Mouse (Mus musculus) midbrain, embryonic 15.5 days (tissue): ENCODE measurements around the gene Dtx2. TPM values are rescaled to one million over a fixed set of nuclear protein-coding genes. Genes with fewer than 3 reads are reported as not detected.

Experiments
- ATAC-seq: fragments of 200-750 bp; cut with Nextera tagmentation; replicated peaks from 2 replicates; pipeline ENCODE4 v1.8.0; 2017; ENCODE audit warnings: moderate TSS enrichment
- H3K27ac ChIP-seq: fragments of 300-500 bp; sonication (generic); 2 replicates; pipeline ENCODE4 v1.5.1; 2015; ENCODE audit warnings: mild to moderate bottlenecking, inconsistent platforms
- H3K27me3 ChIP-seq: fragments of 300-500 bp; sonication (generic); replicated peaks from 2 replicates; pipeline ENCODE4 v1.6.1; 2015; ENCODE audit warnings: inconsistent platforms
- H3K36me3 ChIP-seq: fragments of 300-500 bp; sonication (generic); replicated peaks from 2 replicates; pipeline ENCODE4 v1.6.1; 2015; ENCODE audit warnings: inconsistent platforms
- H3K4me1 ChIP-seq: fragments of 300-500 bp; sonication (generic); 2 replicates; pipeline ENCODE4 v1.6.1; 2015; ENCODE audit warnings: inconsistent platforms
- H3K4me2 ChIP-seq: fragments of 300-500 bp; sonication (generic); 2 replicates; pipeline ENCODE4 v1.6.1; 2015; ENCODE audit warnings: inconsistent platforms, mild to moderate bottlenecking, moderate library complexity
- H3K4me3 ChIP-seq: fragments of 300-500 bp; sonication (generic); 2 replicates; pipeline ENCODE4 v1.5.1; 2015; ENCODE audit warnings: mild to moderate bottlenecking, inconsistent platforms
- H3K9ac ChIP-seq: fragments of 300-500 bp; sonication (generic); 2 replicates; pipeline ENCODE4 v1.6.1; 2015; ENCODE audit warnings: mild to moderate bottlenecking, inconsistent platforms
- H3K9me3 ChIP-seq: fragments of 300-500 bp; sonication (generic); 2 replicates; pipeline ENCODE4 v1.6.1; 2016; ENCODE audit warnings: inconsistent platforms
- WGBS: fragments of 180-500 bp; shearing (Covaris S2); methylation state at CpG from one replicate; pipeline ENCODE4 v1.1.7; 2015; ENCODE audit warnings: mixed read lengths; 5-methylcytosine and 5-hydroxymethylcytosine counted together
- polyA plus RNA-seq: library from polyadenylated mRNA; unstranded; fragments of >200 nt; fragmentation: Nextera tagmentation; extraction: Ambion mirVana; gene quantifications from 2 replicates; pipeline ENCODE4 v1.2.1, GENCODE M21; 2015

Gene Dtx2
- polyA plus RNA-seq, 1 experiment from 2014 or later: 26.8 TPM

DNA sequence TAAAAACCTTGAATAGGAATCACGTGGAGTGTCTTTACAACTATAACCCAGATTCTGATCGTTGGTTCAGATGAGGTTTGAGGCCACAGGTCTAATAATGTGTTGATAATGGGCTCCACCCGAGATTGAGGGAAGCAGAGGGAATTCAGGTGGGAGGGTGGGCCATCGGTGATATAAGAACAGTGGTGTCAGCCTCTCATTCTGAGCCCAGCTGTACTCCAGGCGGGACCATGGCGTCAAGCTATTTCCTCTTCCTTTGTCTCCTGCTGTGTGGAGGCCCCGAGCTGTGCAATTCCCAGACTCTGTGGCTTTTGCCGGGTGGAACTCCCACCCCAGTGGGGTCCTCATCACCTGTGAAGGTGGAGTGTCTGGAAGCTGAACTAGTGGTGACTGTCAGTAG lies 14.7 kb upstream of the Dtx2 start, which contains the start of gene Zp3:
Gene Zp3 (plus strand): TSS at position 196 of the 400 bp plus-strand sequence.
- H3K4me1 ChIP-seq: no peaks in the 10 kb centered on the region
- no peaks in the 10 kb centered on the region for H3K9me3 ChIP-seq
- H3K27me3 ChIP-seq: no peaks in the 10 kb centered on the region
- no peak within 1 kb of the TSS for H3K27ac ChIP-seq
- no peak within 1 kb of the TSS for H3K9ac ChIP-seq
- no peak within 1 kb of the TSS for H3K4me3 ChIP-seq
- WGBS: 72% methylated on average over 8 of the region's 8 CpGs
- no peak for ATAC-seq
- H3K36me3 ChIP-seq: no peaks in the 10 kb centered on the region
- H3K4me2 ChIP-seq: no peak within 1 kb of the TSS

DNA sequence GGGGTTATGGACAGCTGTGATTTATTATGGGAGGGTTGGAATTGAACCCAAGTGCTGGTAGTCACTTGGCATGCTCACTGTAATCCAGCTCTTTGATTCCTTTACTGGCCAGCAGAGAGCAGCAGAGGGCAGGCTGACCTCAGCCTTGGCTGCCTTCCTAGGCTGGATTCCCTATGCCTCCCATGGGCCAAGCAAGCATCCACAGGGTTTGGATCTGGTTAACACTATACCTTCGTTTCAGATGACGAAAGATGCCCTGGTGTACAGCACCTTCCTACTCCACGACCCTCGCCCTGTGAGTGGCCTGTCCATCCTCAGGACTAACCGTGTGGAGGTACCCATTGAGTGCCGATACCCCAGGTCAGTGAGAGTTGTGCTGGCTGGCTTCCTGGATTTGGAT lies 12.2 kb upstream of the Dtx2 start:
- no peak overlapping the region for H3K4me2 ChIP-seq
- no peak overlapping the region for H3K9ac ChIP-seq
- no peaks in the 10 kb centered on the region for H3K36me3 ChIP-seq
- ATAC-seq: no peak
- H3K4me3 ChIP-seq: no peak overlapping the region
- no peaks in the 10 kb centered on the region for H3K9me3 ChIP-seq
- H3K27me3 ChIP-seq: no peaks in the 10 kb centered on the region
- no peaks in the 10 kb centered on the region for H3K4me1 ChIP-seq
- no peak overlapping the region for H3K27ac ChIP-seq
- 35% methylated on average over 6 of the region's 6 CpGs for WGBS

DNA sequence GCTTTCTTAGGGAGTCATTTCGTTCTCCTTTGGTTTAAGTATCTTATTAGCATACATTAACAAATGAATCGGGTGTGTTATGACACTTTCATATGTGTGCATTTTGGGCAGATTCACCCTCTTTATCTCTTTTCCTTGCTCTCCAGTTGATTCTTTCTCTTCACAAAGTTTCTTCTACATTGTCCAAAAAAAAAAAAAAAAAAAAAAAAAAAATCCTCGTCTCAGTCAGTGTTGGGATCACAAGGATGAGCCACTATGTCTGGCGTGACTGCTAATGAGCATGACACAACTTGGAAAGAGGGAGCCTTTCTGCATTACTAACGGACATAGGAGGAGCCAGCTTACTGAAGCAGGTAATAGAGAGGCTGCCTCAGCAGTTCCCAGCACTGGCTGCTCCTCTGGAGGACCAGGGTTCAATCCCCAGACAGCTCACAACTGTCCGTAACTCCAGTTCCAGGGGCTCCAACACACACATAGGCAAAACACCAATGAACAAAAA lies 10.0 kb upstream of the Dtx2 start:
- no peak overlapping the region for H3K9ac ChIP-seq
- no peak overlapping the region for H3K27ac ChIP-seq
- no peak overlapping the region for H3K4me2 ChIP-seq
- 63% methylated on average over 6 of the region's 6 CpGs for WGBS
- H3K27me3 ChIP-seq: no peaks in the 10 kb centered on the region
- H3K36me3 ChIP-seq: no peaks in the 10 kb centered on the region
- no peaks in the 10 kb centered on the region for H3K9me3 ChIP-seq
- H3K4me3 ChIP-seq: no peak overlapping the region
- ATAC-seq: no peak
- no peaks in the 10 kb centered on the region for H3K4me1 ChIP-seq

DNA sequence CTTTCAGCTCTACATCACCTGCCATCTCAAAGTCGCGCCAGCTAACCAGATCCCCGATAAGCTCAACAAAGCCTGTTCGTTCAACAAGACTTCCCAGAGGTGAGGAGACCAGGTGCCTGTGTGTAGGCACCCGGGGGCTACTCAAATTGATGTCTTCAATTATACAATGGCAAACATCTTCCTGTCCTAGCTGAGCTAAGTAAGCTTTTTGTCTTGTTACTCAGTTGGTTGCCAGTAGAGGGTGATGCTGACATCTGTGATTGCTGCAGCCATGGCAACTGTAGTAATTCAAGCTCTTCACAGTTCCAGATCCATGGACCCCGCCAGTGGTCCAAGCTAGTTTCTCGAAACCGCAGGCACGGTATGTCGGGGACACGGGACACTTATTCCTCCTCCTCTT lies 7.4 kb upstream of the Dtx2 start:
- Histone ChIP-seq H3K4me2 (no peak overlapping the region), H3K27ac (no peak overlapping the region), H3K27me3 (no peaks in the 10 kb centered on the region), H3K9me3 (no peaks in the 10 kb centered on the region), H3K9ac (no peak overlapping the region), H3K4me1 (no peaks in the 10 kb centered on the region), H3K36me3 (no peaks in the 10 kb centered on the region), H3K4me3 (no peak overlapping the region)
- 61% methylated on average over 11 of the region's 11 CpGs for WGBS
- no peak for ATAC-seq

DNA sequence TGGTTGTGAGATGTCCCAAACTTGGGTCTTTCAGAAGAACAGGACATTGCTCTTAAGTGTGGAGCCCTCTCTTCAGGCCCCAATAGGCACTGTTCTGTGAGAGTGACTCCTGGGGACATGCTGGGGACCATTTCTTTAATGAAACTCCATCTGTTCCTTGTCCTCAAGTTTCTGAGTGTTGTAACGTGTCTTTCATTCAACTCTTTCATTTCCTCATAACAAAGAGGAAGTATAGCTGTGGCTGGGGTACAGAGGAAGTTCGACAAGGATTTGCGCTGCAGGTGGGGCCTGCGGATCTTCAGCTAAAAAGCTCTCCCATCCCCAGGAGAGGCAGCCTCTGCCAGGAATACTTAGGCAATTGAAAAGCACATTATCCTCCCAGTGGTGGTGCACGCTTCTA lies 4.0 kb upstream of the Dtx2 start:
- Histone ChIP-seq H3K27me3 (no peaks in the 10 kb centered on the region), H3K4me2 (no peak overlapping the region), H3K9ac (no peak overlapping the region), H3K27ac (no peak overlapping the region), H3K4me3 (no peak overlapping the region), H3K4me1 (peaks cover 4% of the 10 kb centered on the region), H3K9me3 (no peaks in the 10 kb centered on the region), H3K36me3 (no peaks in the 10 kb centered on the region)
- ATAC-seq: no peak
- WGBS: 71% methylated on average over 5 of the region's 5 CpGs

DNA sequence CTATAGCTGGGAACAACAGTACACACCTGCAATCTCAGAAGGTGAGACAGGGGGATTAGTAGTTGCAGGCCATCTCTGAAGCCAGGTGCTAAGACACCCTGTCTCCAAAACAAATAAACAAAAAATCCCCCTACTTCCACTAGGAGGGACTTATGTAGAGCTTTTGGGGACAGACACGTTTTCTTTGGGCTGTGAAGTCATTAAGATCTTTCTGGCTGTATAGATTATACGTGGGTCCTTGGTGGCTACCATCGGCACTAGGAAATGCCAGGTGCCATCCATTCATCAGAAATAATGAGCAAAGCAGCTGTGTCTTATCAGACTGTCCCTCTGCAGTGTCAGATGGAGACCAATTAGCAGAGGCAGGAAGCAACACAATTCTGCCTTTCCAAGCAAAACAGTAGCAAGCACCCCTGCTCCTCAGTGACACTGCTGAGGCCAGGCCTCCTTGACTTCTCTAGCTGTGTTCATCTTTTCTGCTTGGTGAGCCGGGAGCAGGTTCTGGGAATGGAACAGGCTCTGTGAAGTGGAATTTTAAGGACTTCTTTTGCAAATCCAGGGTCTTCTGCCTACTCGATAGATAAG lies 1.1 kb upstream of the Dtx2 start:
- no peak overlapping the region for H3K4me3 ChIP-seq
- no peak for ATAC-seq

DNA sequence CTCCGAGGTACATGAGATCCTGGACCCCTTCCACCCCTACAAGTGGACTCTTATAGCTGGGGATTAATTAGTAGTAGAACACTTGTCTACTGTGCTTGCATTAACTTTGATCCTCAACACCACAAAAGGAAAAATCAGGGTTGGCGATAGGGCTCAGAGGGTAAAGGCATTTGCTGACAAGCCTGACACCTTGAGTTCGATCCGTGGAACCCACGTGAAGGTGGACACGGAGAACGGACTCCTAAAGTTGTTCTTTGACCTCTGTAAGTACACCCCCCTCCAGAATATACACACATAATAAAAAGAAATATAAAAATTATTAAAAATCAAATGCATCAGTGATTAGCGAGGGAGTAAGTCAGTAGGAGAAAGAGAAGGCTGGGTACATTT lies 270 bp upstream of the Dtx2 start:
- WGBS: 65% methylated on average over 8 of the region's 8 CpGs
- Histone ChIP-seq H3K9me3 (no peaks in the 10 kb centered on the region), H3K4me3 (peak overlapping the region; percentile 66; the same call in 1 of the 2 replicates), H3K9ac (no peak overlapping the region), H3K4me2 (no peak overlapping the region), H3K36me3 (peaks cover 12% of the 10 kb centered on the region), H3K4me1 (peaks cover 13% of the 10 kb centered on the region), H3K27ac (no peak overlapping the region), H3K27me3 (no peaks in the 10 kb centered on the region)
- ATAC-seq: peak; percentile 65; the same call in 1 of the 2 replicates

More for the DNA sequence above, 1.1 kb upstream of the Dtx2 start:
- Histone ChIP-seq H3K4me2 (no peak overlapping the region), H3K27me3 (no peaks in the 10 kb centered on the region), H3K27ac (no peak overlapping the region), H3K9ac (no peak overlapping the region), H3K4me1 (peaks cover 13% of the 10 kb centered on the region), H3K36me3 (peaks cover 7% of the 10 kb centered on the region), H3K9me3 (no peaks in the 10 kb centered on the region)
- whole genome bisulfite sequencing: 63% methylated on average over 5 of the region's 5 CpGs

DNA sequence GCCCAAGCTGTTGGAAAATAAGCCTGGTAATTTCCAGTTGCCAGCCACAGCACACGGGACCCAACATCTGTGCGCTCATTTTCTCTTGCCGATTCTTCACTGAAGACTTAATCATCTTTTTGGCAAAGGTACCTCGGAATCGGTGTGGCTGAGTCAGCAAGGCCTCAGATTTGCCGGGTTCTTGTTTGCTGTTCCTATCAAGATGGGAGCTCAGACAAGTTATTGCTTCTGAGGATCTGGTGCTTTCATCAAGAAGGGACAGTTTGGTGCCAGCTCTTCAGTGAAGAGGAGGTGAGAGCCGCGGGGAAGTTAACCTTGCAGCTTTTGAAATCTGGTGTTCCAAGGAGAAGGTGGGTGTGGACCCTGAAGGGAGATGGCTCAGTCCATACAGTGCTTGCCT lies 1.6 kb downstream of the Dtx2 start:
- WGBS: 89% methylated on average over 8 of the region's 8 CpGs
- peak overlapping the region; percentile 74 for H3K4me2 ChIP-seq
- peaks cover 13% of the 10 kb centered on the region for H3K4me1 ChIP-seq
- no peak for ATAC-seq
- no peaks in the 10 kb centered on the region for H3K9me3 ChIP-seq
- H3K4me3 ChIP-seq: peak overlapping the region; percentile 66; the same call in 1 of the 2 replicates
- H3K27ac ChIP-seq: no peak overlapping the region
- H3K9ac ChIP-seq: no peak overlapping the region
- peaks cover 12% of the 10 kb centered on the region for H3K36me3 ChIP-seq
- no peaks in the 10 kb centered on the region for H3K27me3 ChIP-seq

DNA sequence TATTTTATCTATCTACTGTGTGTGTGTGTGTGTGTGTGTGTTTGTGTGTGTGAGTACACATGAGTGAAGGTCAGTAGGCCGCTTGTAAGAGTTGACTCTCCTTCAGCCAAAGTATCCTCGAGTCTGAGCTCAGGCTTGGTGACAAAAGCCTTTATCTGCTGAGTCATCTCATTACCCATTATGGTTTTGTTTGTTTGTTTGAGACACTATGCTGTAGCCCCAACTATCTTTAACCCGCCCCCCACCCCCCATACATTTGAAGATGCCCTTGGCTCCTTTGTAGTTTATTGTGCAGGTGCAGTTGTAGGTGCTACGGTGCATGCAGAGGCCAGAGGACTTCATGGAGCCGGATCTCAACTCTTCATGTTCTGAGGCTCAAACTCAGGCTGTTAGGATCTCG lies 6.6 kb downstream of the Dtx2 start:
- peaks cover 12% of the 10 kb centered on the region for H3K36me3 ChIP-seq
- no peak overlapping the region for H3K27ac ChIP-seq
- no peak overlapping the region for H3K9ac ChIP-seq
- H3K27me3 ChIP-seq: no peaks in the 10 kb centered on the region
- 92% methylated on average over 6 of the region's 6 CpGs for WGBS
- no peaks in the 10 kb centered on the region for H3K9me3 ChIP-seq
- H3K4me2 ChIP-seq: no peak overlapping the region
- no peak for ATAC-seq
- peaks cover 6% of the 10 kb centered on the region; the same call in 1 of the 2 replicates for H3K4me1 ChIP-seq
- no peak overlapping the region for H3K4me3 ChIP-seq

DNA sequence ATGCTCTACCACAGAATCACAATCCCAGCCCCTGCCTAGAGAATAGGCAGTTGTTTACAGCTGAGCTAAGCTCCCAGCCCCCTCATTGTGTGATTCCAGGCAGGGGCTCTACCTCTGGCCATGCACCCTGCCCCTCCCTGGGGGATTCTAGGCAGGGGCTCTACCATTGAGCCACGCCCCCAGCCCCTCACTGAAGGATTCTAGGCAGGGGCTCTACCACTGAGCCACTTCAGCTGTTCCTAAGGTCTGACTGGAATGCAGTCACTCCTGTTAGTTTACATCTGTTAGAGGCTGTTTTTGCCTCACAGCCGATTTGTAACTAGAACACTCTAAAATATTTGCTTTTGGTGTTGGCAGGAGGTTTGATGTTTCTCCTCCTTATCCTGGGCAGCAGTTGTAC lies 7.7 kb downstream of the Dtx2 start:
- no peak for ATAC-seq
- Histone ChIP-seq H3K27ac (0 out of 2 replicates have a peak overlapping the region, but pooled peaks have one; percentile 29), H3K9ac (no peak overlapping the region)

DNA sequence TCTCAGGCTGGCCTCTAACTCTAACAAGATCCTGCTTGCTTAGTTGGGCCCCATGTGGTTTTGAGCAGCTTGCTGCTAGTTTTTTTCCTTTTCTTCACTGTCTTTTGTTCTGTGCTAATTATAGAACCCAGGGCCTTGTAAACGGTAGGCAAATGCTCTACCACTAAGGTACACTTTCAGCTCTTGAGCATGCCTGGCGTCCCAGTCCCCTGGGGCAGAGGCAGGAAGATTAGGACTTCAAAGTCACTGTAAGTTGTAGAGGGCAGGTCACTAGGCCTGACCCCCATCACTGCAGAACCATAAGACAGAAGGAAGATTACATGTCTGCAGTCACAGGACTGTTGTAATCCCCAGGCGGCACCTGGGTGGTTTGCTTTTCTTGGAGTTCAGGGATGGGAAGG lies 8.2 kb downstream of the Dtx2 start:
- WGBS: 31% methylated on average over 3 of the region's 3 CpGs
- Histone ChIP-seq H3K27ac (no peak overlapping the region), H3K4me3 (no peak overlapping the region), H3K4me1 (0 out of 2 replicates have a peak, but pooled peaks cover 3% of the 10 kb centered on the region), H3K9ac (no peak overlapping the region), H3K36me3 (peaks cover 12% of the 10 kb centered on the region), H3K27me3 (no peaks in the 10 kb centered on the region), H3K4me2 (no peak overlapping the region), H3K9me3 (no peaks in the 10 kb centered on the region)
- no peak for ATAC-seq

More for the DNA sequence above, 7.7 kb downstream of the Dtx2 start:
- no peak overlapping the region for H3K4me2 ChIP-seq
- H3K36me3 ChIP-seq: peaks cover 12% of the 10 kb centered on the region
- H3K4me3 ChIP-seq: no peak overlapping the region
- H3K9me3 ChIP-seq: no peaks in the 10 kb centered on the region
- 0 out of 2 replicates have a peak, but pooled peaks cover 3% of the 10 kb centered on the region for H3K4me1 ChIP-seq
- H3K27me3 ChIP-seq: no peaks in the 10 kb centered on the region
- 80% methylated on average over 2 of the region's 2 CpGs for WGBS

DNA sequence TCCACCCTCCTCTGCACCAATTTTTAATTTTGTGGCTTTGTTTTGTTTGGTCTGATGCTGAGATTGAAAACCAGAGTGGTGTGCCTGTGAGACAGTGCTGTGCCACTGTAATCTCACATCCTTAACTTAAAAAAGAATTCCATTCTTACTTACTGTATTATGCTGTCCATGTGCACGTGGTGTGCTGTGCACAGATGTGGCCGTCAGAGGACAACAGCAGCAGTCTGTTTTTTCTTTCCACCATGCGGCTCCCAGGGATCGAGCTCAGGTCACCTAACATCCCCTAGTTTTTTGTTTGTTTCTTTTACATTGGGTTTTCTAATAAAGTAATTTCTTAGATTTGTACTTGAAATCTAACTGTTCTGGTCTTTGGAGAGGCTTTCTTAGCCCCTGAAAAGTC lies 9.9 kb downstream of the Dtx2 start:
- Histone ChIP-seq H3K27me3 (no peaks in the 10 kb centered on the region), H3K4me1 (0 out of 2 replicates have a peak, but pooled peaks cover 3% of the 10 kb centered on the region), H3K4me3 (no peak overlapping the region), H3K4me2 (no peak overlapping the region), H3K9me3 (no peaks in the 10 kb centered on the region), H3K27ac (no peak overlapping the region), H3K9ac (no peak overlapping the region), H3K36me3 (no peaks in the 10 kb centered on the region)
- 87% methylated on average over 4 of the region's 4 CpGs for WGBS
- ATAC-seq: no peak

DNA sequence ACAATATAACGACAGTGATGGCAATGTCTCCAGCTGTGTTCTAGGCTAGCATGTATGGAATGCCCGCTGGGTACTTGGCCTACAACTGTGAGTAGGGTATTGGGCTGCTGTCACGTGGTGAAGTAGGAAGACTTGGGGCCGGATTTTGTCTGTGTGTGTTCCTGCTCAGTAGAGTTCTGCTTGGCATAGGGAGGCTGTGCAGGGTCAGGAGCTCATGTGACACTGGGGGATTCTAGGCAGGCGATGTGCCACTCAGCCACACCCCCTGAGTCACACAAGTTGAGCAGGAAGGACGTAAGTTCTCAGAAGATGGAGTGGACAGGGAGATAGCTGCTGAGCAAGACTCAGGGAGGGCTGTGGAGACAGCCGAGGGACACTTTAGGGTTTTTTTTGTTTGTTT lies 13.1 kb downstream of the Dtx2 start:
- WGBS: 80% methylated on average over 7 of the region's 7 CpGs
- H3K9ac ChIP-seq: no peak overlapping the region
- no peak overlapping the region for H3K4me2 ChIP-seq
- peaks cover 20% of the 10 kb centered on the region; the same call in 1 of the 2 replicates for H3K36me3 ChIP-seq
- no peaks in the 10 kb centered on the region for H3K4me1 ChIP-seq
- H3K4me3 ChIP-seq: no peak overlapping the region
- no peak for ATAC-seq
- H3K9me3 ChIP-seq: no peaks in the 10 kb centered on the region
- no peak overlapping the region for H3K27ac ChIP-seq
- H3K27me3 ChIP-seq: no peaks in the 10 kb centered on the region
